ENCODE assay signal across 8 mouse cellular contexts in the genomic region with DNA sequence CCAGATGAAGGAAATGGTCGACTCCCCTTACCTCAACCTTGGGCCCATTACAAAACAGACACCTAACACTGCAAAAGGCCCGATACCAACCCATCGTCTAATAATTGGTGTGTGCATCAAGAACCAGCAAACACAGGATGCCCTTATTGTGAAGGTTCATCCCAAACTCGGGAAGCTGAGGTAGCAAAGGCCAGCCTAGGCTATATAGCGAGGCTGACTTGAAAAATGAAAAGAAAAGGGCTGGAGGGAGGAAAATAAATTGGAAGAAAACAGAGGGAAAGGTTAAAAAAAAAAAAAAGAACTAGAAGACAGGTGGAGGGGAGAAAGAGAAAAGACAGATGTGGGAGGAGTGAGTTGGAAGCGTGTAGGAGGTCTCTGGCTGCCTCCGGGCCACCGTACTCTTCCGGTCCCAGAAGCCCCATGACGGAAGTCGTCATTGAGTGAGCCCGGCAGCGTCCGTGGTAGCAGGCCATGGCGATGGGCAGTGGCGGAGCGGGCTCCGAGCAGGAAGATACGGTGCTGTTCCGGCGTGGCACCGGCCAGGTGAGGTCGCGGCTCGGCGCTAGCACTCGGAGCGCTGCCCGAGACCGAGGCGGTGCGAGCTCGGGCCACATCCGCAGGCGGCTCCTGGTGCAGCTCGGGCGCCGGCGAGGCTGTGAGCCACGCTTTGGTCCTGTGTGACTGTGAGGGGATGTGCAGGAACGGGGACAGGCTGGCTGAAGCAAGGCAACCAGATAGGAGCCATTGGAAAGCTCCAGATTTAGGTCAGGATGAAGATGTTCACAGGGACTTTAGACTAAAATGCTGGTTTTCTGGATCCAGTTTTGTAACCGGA. TPM values are rescaled to one million over a fixed set of nuclear protein-coding genes. Genes with fewer than 3 reads are reported as not detected.
DNase-seq lines count a peak whose midpoint lies in the region; ATAC-seq and TF ChIP-seq lines count a peak whose summit lies in the region.

A gene (plus strand): TSS at position 430 of the 835 bp plus-strand sequence.

- H3K4me1 ChIP-seq in CH12.LX (ENCODE audit: control insufficient read depth in 1 of 2, insufficient read depth in 2 of 2): peaks cover 0 to 15% of the 10 kb centered on the region in 2 experiments; a peak in 2 of 4 replicates
- peaks cover 6% of the 10 kb centered on the region; the same call in 1 of the 2 replicates for H3K4me1 ChIP-seq in forebrain, embryonic 11.5 days (replicated peaks; ENCODE audit: control insufficient read depth, insufficient read depth, low read length)
- peaks cover 9% of the 10 kb centered on the region for H3K4me1 ChIP-seq in heart, embryonic 16.5 days (ENCODE audit: control insufficient read depth, insufficient read depth, low read length)
- peaks cover 15% of the 10 kb centered on the region for H3K4me1 ChIP-seq in liver, embryonic 15.5 days (replicated peaks)
- peaks cover 14% of the 10 kb centered on the region for H3K4me1 ChIP-seq in neural tube, embryonic 12.5 days

- H3K9ac ChIP-seq in CH12.LX (ENCODE audit: insufficient read depth, low read depth): peak within 1 kb of the TSS; percentile 92
- H3K9ac ChIP-seq in forebrain, embryonic 11.5 days (ENCODE audit: low read length): peak within 1 kb of the TSS; percentile 68
- peak within 1 kb of the TSS; percentile 86 for H3K9ac ChIP-seq in heart, embryonic 16.5 days (ENCODE audit: low read length)
- H3K9ac ChIP-seq in liver, embryonic 15.5 days: peak within 1 kb of the TSS; percentile 81
- H3K9ac ChIP-seq in neural tube, embryonic 12.5 days: peak within 1 kb of the TSS; percentile 84

- 4% methylated on average over 42 of the region's 42 CpGs for WGBS in forebrain, embryonic 11.5 days
- 4% methylated on average over 42 of the region's 42 CpGs for WGBS in heart, embryonic 16.5 days
- 4% methylated on average over 42 of the region's 42 CpGs for WGBS in liver, embryonic 15.5 days (ENCODE audit: insufficient replicate concordance)
- WGBS in neural tube, embryonic 12.5 days: 4% methylated on average over 42 of the region's 42 CpGs

- H3K4me3 ChIP-seq in CH12.LX (replicated peaks in 1 of 3; ENCODE audit: low read depth in 2 of 3, low read length in 2 of 3, poor library complexity in 1 of 3): peak within 1 kb of the TSS; percentile 85 to 100 (median 92)
- H3K4me3 ChIP-seq in forebrain, embryonic 11.5 days (ENCODE audit: low read depth, low read length): peak within 1 kb of the TSS; percentile 78
- peak within 1 kb of the TSS; percentile 98 for H3K4me3 ChIP-seq in heart, embryonic 16.5 days (ENCODE audit: low read length)
- peak within 1 kb of the TSS; percentile 95 for H3K4me3 ChIP-seq in liver, embryonic 15.5 days (replicated peaks)
- H3K4me3 ChIP-seq in neural tube, embryonic 12.5 days: peak within 1 kb of the TSS; percentile 94

- no peaks in the 10 kb centered on the region for H3K9me3 ChIP-seq in CH12.LX (replicated peaks; ENCODE audit: low read length)
- H3K9me3 ChIP-seq in forebrain, embryonic 11.5 days (ENCODE audit: control insufficient read depth, low read length): no peaks in the 10 kb centered on the region
- H3K9me3 ChIP-seq in heart, embryonic 16.5 days (replicated peaks; ENCODE audit: control insufficient read depth, low read length): no peaks in the 10 kb centered on the region
- H3K9me3 ChIP-seq in liver, embryonic 15.5 days (replicated peaks): no peaks in the 10 kb centered on the region
- H3K9me3 ChIP-seq in neural tube, embryonic 12.5 days: no peaks in the 10 kb centered on the region

- peaks cover 17% of the 10 kb centered on the region for H3K79me2 ChIP-seq in CH12.LX (replicated peaks; ENCODE audit: control insufficient read depth, extremely low read depth, insufficient read depth, poor library complexity, severe bottlenecking)

- ATAC-seq in forebrain, embryonic 11.5 days (replicated peaks; ENCODE audit: low FRiP score): peak; percentile 98
- peak; percentile 96 for ATAC-seq in heart, embryonic 16.5 days (replicated peaks; ENCODE audit: extremely low read depth, insufficient read depth, low FRiP score)
- peak; percentile 95 for ATAC-seq in liver, embryonic 15.5 days (ENCODE audit: insufficient read depth)
- peak; percentile 97 for ATAC-seq in neural tube, embryonic 12.5 days (ENCODE audit: low FRiP score, low read depth)

- in situ Hi-C loops in CH12.LX (cut with MboI; ENCODE audit: low pct_ligation_motif_present, low pct_unique_long_range_greater_than_20kb, low sequenced_read_pairs): loop anchor here (25.0 kb wide), 1 partner anchor 263 kb away; no protein-coding TSS in a partner anchor

- peak within 1 kb of the TSS; percentile 84 for H3K4me2 ChIP-seq in CH12.LX (ENCODE audit: insufficient read depth, low read depth, poor library complexity, severe bottlenecking)
- H3K4me2 ChIP-seq in forebrain, embryonic 11.5 days (ENCODE audit: low read depth, low read length, severe bottlenecking): peak within 1 kb of the TSS; percentile 86
- peak within 1 kb of the TSS; percentile 98 for H3K4me2 ChIP-seq in heart, embryonic 16.5 days (ENCODE audit: low read depth, low read length)
- H3K4me2 ChIP-seq in liver, embryonic 15.5 days: peak within 1 kb of the TSS; percentile 80
- H3K4me2 ChIP-seq in neural tube, embryonic 12.5 days (replicated peaks): peak within 1 kb of the TSS; percentile 91

- peak; percentile 94 for DNase-seq in CH12.LX (ENCODE audit: extremely low read depth)
- DNase-seq in c-Kit-positive CD71-positive TER-119-negative erythroid progenitor cells, embryonic 14.5 days (ENCODE audit: low read depth): peak; percentile 88
- DNase-seq in forebrain, embryonic 11.5 days (ENCODE audit: low spot score): peak; percentile 93
- peak; percentile 96 to 97 for DNase-seq in kidney, postnatal 36 days
- peak; percentile 96 for DNase-seq in telencephalon, adult 2 months (ENCODE audit: low read depth, low spot score)

- no peaks in the 10 kb centered on the region for H3K27me3 ChIP-seq in CH12.LX (replicated peaks)
- no peaks in the 10 kb centered on the region for H3K27me3 ChIP-seq in forebrain, embryonic 11.5 days (ENCODE audit: control insufficient read depth, insufficient read depth, low read length)
- H3K27me3 ChIP-seq in heart, embryonic 16.5 days (ENCODE audit: control insufficient read depth, insufficient read depth, low read length): no peaks in the 10 kb centered on the region
- H3K27me3 ChIP-seq in liver, embryonic 15.5 days: 0 out of 2 replicates have a peak, but pooled peaks cover 3% of the 10 kb centered on the region
- no peaks in the 10 kb centered on the region for H3K27me3 ChIP-seq in neural tube, embryonic 12.5 days (replicated peaks)

- peak; percentile 90 for TF ChIP-seq POLR2A in CH12.LX (IDR thresholded peaks at IDR 0.05; ENCODE audit: low read depth, low read length)

- no peak for TF ChIP-seq CTCF in CH12.LX (conservative IDR thresholded peaks at IDR 0.05 in 1 of 2, IDR thresholded peaks at IDR 0.05 in 1 of 2; ENCODE audit: low read depth in 2 of 2, low read length in 2 of 2)

- TF ChIP-seq EP300 in CH12.LX (IDR thresholded peaks at IDR 0.05; ENCODE audit: low read length): no peak

- H3K36me3 ChIP-seq in CH12.LX (replicated peaks in 1 of 2; ENCODE audit: control insufficient read depth in 1 of 2, insufficient read depth in 1 of 2, low read length in 1 of 2): peaks cover 26 to 32% of the 10 kb centered on the region in 2 experiments
- peaks cover 11% of the 10 kb centered on the region; the same call in 1 of the 2 replicates for H3K36me3 ChIP-seq in forebrain, embryonic 11.5 days (ENCODE audit: control insufficient read depth, insufficient read depth, low read length)
- H3K36me3 ChIP-seq in heart, embryonic 16.5 days (ENCODE audit: control insufficient read depth, insufficient read depth): peaks cover 20% of the 10 kb centered on the region
- peaks cover 28% of the 10 kb centered on the region for H3K36me3 ChIP-seq in liver, embryonic 15.5 days (replicated peaks)
- peaks cover 28% of the 10 kb centered on the region for H3K36me3 ChIP-seq in neural tube, embryonic 12.5 days

- TF ChIP-seq RAD21 in CH12.LX (IDR thresholded peaks at IDR 0.05; ENCODE audit: low read depth, low read length): no peak

- no peak within 1 kb of the TSS for H3K27ac ChIP-seq in CH12.LX (ENCODE audit: insufficient read depth, low read depth)
- no peak within 1 kb of the TSS for H3K27ac ChIP-seq in forebrain, embryonic 11.5 days (ENCODE audit: low read depth, low read length)
- peak within 1 kb of the TSS; percentile 30; the same call in 1 of the 2 replicates for H3K27ac ChIP-seq in heart, embryonic 16.5 days (ENCODE audit: low read length)
- H3K27ac ChIP-seq in liver, embryonic 15.5 days (replicated peaks): peak within 1 kb of the TSS; percentile 53; the same call in 1 of the 2 replicates
- no peak within 1 kb of the TSS for H3K27ac ChIP-seq in neural tube, embryonic 12.5 days

- dilution Hi-C loops in CH12.LX (cut with MboI; ENCODE audit: extremely low pct_ligation_motif_present, extremely low pct_unique_long_range_greater_than_20kb, low sequenced_read_pairs): no loop called here

TF ChIP-seq in CH12.LX, 34 proteins besides CTCF, POLR2A, EP300 and RAD21 (continues in another document):
- TF ChIP-seq NELFE (IDR thresholded peaks at IDR 0.05; ENCODE audit: low read depth, low read length): peak; percentile 83
- no peak for TF ChIP-seq CHD1 (IDR thresholded peaks at IDR 0.05; ENCODE audit: low read depth, low read length)
- TF ChIP-seq MAFK (IDR thresholded peaks at IDR 0.05; ENCODE audit: insufficient replicate concordance, low read length): no peak
- peak; percentile 55; the same call in 1 of the 2 replicates for TF ChIP-seq ZNF384 (IDR thresholded peaks at IDR 0.05; ENCODE audit: low read depth, low read length)
- peak; percentile 98 for TF ChIP-seq HCFC1 (IDR thresholded peaks at IDR 0.05; ENCODE audit: low read depth, low read length)
- no peak for TF ChIP-seq ZC3H11A (IDR thresholded peaks at IDR 0.05; ENCODE audit: low read depth, low read length)
- peak; percentile 81 for TF ChIP-seq MAX (IDR thresholded peaks at IDR 0.05; ENCODE audit: low read length)
- TF ChIP-seq GABPA (IDR thresholded peaks at IDR 0.05; ENCODE audit: insufficient replicate concordance, low read depth, low read length): peak; percentile 29; the same call in 1 of the 2 replicates
- TF ChIP-seq TBP (conservative IDR thresholded peaks at IDR 0.05; ENCODE audit: low read depth, low read length): peak; percentile 69; the same call in 1 of the 2 replicates
- peak; percentile 84 for TF ChIP-seq TCF12 (IDR thresholded peaks at IDR 0.05; ENCODE audit: low read depth, low read length)
- peak; percentile 96 for TF ChIP-seq KAT2A (IDR thresholded peaks at IDR 0.05; ENCODE audit: insufficient replicate concordance, low read length)
- peak; percentile 87 for TF ChIP-seq ELF1 (IDR thresholded peaks at IDR 0.05; ENCODE audit: low read depth, low read length)

RNA-seq across cellular contexts. Expression of the gene that starts here (rescaled TPM):
- total RNA-seq in CH12.LX (2012; rRNA removed): 31.2 and 36.7 TPM in 2 replicates
- 27.7 and 35.0 TPM in 2 replicates for total RNA-seq in CH12.LX (2014; rRNA removed)
- 122 and 141 TPM in 2 replicates for polyA plus RNA-seq in CH12.LX (2012; ENCODE audit: insufficient read length, low read depth)
- polyA plus RNA-seq in forebrain, embryonic 11.5 days (2014; fragmentation: Nextera tagmentation; extraction: Ambion mirVana): 79.9 and 91.0 TPM in 2 replicates
- 26.6 and 30.1 TPM in 2 replicates for polyA plus RNA-seq in heart, embryonic 16.5 days (2015; fragmentation: Nextera tagmentation; extraction: Ambion mirVana)
- 17.5 and 18.0 TPM in 2 replicates for polyA plus RNA-seq in liver, embryonic 15.5 days (2015; fragmentation: Nextera tagmentation; extraction: Ambion mirVana)
- polyA plus RNA-seq in neural tube, embryonic 12.5 days (2016; fragmentation: Nextera tagmentation; extraction: Ambion mirVana): 57.4 and 60.1 TPM in 2 replicates

Comparison
In these comparisons a context has a peak if more than half of its experiments do, and no peak if none do; other contexts are left out.
1. H3K27ac ChIP-seq: peak in heart, embryonic 16.5 days (single experiment) and liver, embryonic 15.5 days (single experiment); none in CH12.LX (single experiment), forebrain, embryonic 11.5 days (single experiment) and neural tube, embryonic 12.5 days (single experiment).
2. Peak in every context shown above with its lines, with median percentiles within 50 percentile points of each other: DNase-seq, H3K4me2 ChIP-seq, H3K4me3 ChIP-seq, H3K9ac ChIP-seq and ATAC-seq.